Mouse (Mus musculus) liver, embryonic 11.5 days (tissue): Measurements from ENCODE around the gene Dusp16. TPM values are rescaled to one million over a fixed set of nuclear protein-coding genes. Genes with fewer than 3 reads are reported as not detected.

Experiments used
- ATAC-seq: fragments of 200-750 bp; cut with Nextera tagmentation; replicated peaks from 2 replicates; pipeline ENCODE4 v1.8.0; 2017; ENCODE audit warnings: moderate number of reproducible peaks, mild to moderate bottlenecking, moderate TSS enrichment, moderate library complexity; ENCODE audit not compliant: low FRiP score
- DNase-seq: peaks from one replicate; pipeline ENCODE4 v3.0.0-alpha.2; 2017; ENCODE audit warnings: low spot score
- H3K27ac ChIP-seq: fragments of 300-500 bp; sonication (generic); 2 replicates; pipeline ENCODE4 v1.5.1; 2014; ENCODE audit warnings: mild to moderate bottlenecking, low read depth, low read length, control low read depth
- H3K27me3 ChIP-seq: fragments of 300-500 bp; sonication (generic); replicated peaks from 2 replicates; pipeline ENCODE4 v1.6.1; 2014; ENCODE audit warnings: low read length, mixed read lengths; ENCODE audit not compliant: control insufficient read depth, insufficient read depth
- H3K36me3 ChIP-seq: fragments of 300-500 bp; sonication (generic); 2 replicates; pipeline ENCODE4 v1.6.1; 2014; ENCODE audit warnings: mild to moderate bottlenecking, low read length, moderate library complexity, mixed read lengths; ENCODE audit not compliant: control insufficient read depth, insufficient read depth
- H3K4me1 ChIP-seq: fragments of 300-500 bp; sonication (generic); replicated peaks from 2 replicates; pipeline ENCODE4 v1.6.1; 2014; ENCODE audit warnings: low read length, mixed read lengths; ENCODE audit not compliant: control insufficient read depth, insufficient read depth
- H3K4me2 ChIP-seq: fragments of 300-500 bp; sonication (generic); 2 replicates; pipeline ENCODE4 v1.6.1; 2014; ENCODE audit warnings: mild to moderate bottlenecking, control low read depth, moderate library complexity
- H3K4me3 ChIP-seq: fragments of 300-500 bp; sonication (generic); 2 replicates; pipeline ENCODE4 v1.5.1; 2014; ENCODE audit warnings: low read depth, low read length, control low read depth
- H3K9ac ChIP-seq: fragments of 300-500 bp; sonication (generic); 2 replicates; pipeline ENCODE4 v1.6.1; 2014; ENCODE audit warnings: low read depth, low read length, control low read depth
- H3K9me3 ChIP-seq: fragments of 300-500 bp; sonication (generic); 2 replicates; pipeline ENCODE4 v1.6.1; 2016; ENCODE audit warnings: low read length, inconsistent platforms, mixed read lengths; ENCODE audit not compliant: control insufficient read depth
- WGBS: fragments of 180-500 bp; shearing (Covaris S2); extraction: QIAGEN DNeasy Blood & Tissue Kit; methylation state at CpG from one replicate; pipeline ENCODE4 v1.1.7; 2014; 5-methylcytosine and 5-hydroxymethylcytosine counted together
- polyA plus RNA-seq: library from polyadenylated mRNA; unstranded; fragments of >200 nt; fragmentation: Nextera tagmentation; extraction: Ambion mirVana; gene quantifications from 2 replicates; pipeline ENCODE4 v1.2.1, GENCODE M21; 2014

Gene Dusp16
- polyA plus RNA-seq, 1 experiment from 2014 or later, result 7.9 TPM

DNA sequence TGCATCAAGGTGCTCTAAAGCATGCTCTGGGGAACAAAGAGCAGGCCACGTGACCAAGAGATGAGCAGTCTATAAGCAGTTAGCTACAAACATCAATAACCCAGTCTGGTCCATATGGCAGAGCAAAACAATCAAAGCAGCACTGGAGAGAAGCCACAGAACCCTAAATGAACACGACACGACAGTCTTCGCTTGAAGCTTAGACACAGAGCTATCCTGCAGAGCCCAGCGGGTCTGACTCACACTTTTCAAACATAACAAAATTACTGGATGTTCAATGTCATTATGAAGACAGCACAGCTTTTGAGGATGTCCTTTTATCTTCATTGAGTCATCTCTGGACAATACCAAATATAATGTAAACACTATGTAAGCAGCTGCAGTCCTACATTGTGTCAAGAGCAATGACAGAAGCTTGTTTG is 58.6 kb downstream of the Dusp16 start:
- Histone ChIP-seq H3K27me3 (no peaks in the 10 kb centered on the region), H3K36me3 (peaks cover 3% of the 10 kb centered on the region; the same call in 1 of the 2 replicates), H3K9ac (no peak overlapping the region), H3K27ac (no peak overlapping the region), H3K4me3 (no peak overlapping the region), H3K4me1 (peaks cover 8% of the 10 kb centered on the region), H3K9me3 (no peaks in the 10 kb centered on the region), H3K4me2 (no peak overlapping the region)
- DNase-seq (no peak), ATAC-seq (no peak)
- WGBS, result 85% methylated on average over 5 of the region's 5 CpGs

DNA sequence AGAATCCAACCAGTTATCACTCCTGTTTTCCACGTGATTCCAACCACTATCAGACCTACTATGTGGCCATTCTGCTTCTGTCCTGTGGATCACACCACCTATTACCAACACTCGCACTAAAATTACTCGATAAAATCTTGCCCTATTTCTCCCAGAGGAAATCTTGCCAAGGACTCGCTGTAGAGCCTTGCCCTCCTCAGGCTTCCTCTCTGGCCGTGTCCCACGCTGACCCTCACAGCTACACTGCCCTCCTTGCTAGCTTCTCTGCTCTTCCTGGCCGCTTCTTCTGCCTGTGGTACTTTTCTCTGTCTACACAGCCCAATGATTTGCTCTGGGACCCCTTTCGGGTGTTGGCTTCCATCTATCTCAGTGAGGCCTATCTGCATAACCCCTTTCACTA is 59.6 kb downstream of the Dusp16 start:
- no peak for DNase-seq
- no peaks in the 10 kb centered on the region for H3K9me3 ChIP-seq
- H3K27ac ChIP-seq, result no peak overlapping the region
- H3K4me2 ChIP-seq, result no peak overlapping the region
- no peak for ATAC-seq
- 83% methylated on average over 8 of the region's 8 CpGs for WGBS
- no peak overlapping the region for H3K9ac ChIP-seq
- peaks cover 8% of the 10 kb centered on the region for H3K4me1 ChIP-seq
- H3K27me3 ChIP-seq, result no peaks in the 10 kb centered on the region
- H3K4me3 ChIP-seq, result no peak overlapping the region
- H3K36me3 ChIP-seq, result no peaks in the 10 kb centered on the region

DNA sequence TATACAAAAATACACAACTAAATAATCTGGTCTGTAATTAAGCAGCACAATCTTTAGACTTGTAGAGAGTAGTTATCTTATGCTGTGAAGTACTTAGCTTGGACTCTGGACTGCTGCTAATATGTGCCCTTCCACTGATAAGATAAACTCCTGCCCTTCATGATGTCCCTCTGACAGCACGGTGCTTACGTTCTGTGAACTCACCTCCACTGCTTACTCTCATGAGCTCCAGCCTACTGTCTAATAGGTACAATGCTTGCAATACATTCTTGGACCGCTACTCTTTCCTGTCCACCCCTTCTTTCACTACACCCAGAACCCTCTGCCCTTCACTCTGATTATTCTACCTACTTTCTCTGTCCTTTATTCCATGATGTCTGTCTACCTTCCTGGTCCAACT is 61.4 kb downstream of the Dusp16 start:
- Histone ChIP-seq H3K27me3 (no peaks in the 10 kb centered on the region), H3K9me3 (no peaks in the 10 kb centered on the region), H3K4me1 (peaks cover 8% of the 10 kb centered on the region), H3K27ac (no peak overlapping the region), H3K4me2 (peak overlapping the region; percentile 6; the same call in 1 of the 2 replicates), H3K36me3 (no peaks in the 10 kb centered on the region), H3K4me3 (no peak overlapping the region), H3K9ac (no peak overlapping the region)
- no peak; the same call in 1 of the 2 replicates for ATAC-seq
- DNase-seq, result no peak
- 45% methylated on average over 3 of the region's 3 CpGs for WGBS

DNA sequence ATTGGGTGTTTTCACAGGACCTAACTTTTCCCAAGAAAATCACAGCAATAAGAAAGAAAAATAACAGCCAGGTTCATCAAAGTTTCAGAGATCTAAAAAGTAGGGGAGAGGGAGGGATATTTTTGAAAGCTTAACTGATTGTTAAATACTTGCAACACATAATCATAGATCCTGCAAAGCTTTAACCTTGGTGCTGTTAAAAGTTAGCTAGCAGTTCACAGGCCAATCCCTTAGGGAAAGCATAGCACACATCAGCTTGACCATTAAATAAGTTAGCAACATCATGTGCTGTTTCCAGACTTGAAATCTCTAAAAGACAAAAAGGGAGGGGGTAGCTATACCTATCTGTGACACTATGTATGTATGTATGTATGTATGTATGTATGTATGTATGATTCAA is 67.0 kb downstream of the Dusp16 start:
- DNase-seq, result no peak
- H3K4me1 ChIP-seq, result no peaks in the 10 kb centered on the region
- no peak overlapping the region for H3K27ac ChIP-seq
- H3K4me2 ChIP-seq, result no peak overlapping the region
- H3K27me3 ChIP-seq, result no peaks in the 10 kb centered on the region
- H3K9ac ChIP-seq, result no peak overlapping the region
- 0 out of 2 replicates have a peak, but pooled peaks cover 2% of the 10 kb centered on the region for H3K36me3 ChIP-seq
- no peak overlapping the region for H3K4me3 ChIP-seq
- ATAC-seq, result no peak
- H3K9me3 ChIP-seq, result no peaks in the 10 kb centered on the region

DNA sequence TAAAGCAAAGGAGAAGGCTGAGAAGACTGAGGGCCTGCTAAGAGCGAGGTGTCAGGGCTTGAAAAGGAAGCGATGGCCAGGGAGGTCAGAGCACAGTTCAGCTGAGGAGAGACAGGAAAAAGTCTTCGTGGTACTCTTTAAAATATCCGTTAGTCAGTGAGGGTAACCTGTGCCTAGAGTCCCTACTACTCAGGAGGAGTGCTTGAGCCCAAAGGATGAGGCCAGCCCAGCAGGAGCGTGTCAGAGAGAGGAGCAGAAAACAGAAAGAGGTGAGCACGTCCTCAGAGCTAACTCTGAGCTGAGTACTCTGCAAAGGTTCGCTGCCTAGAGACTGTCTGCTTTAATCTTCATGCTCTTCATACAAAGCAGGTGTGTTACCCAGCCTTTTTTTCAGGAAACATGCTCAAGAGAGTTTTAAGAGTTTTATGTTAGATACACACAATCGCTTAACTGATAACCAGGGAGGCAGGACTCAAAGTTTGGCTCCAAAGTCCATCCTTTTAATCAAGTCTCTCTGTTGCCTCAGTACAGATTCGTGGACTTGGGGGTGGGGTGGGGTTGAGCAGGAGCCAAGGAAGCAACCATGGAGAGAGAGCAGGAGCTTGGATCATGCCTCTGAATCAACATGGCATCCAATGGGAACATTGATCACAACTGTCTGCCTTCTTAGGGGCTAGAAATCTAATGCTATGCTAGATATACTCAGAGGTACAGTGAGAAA is 68.4 kb downstream of the Dusp16 start:
- no peak for ATAC-seq
- Histone ChIP-seq H3K27me3 (no peaks in the 10 kb centered on the region), H3K27ac (no peak overlapping the region; the same call in 1 of the 2 replicates), H3K4me1 (no peaks in the 10 kb centered on the region), H3K4me2 (no peak overlapping the region), H3K9me3 (no peaks in the 10 kb centered on the region), H3K9ac (no peak overlapping the region), H3K4me3 (no peak overlapping the region), H3K36me3 (0 out of 2 replicates have a peak, but pooled peaks cover 2% of the 10 kb centered on the region)
- DNase-seq, result no peak
- WGBS, result 76% methylated on average over 9 of the region's 9 CpGs

DNA sequence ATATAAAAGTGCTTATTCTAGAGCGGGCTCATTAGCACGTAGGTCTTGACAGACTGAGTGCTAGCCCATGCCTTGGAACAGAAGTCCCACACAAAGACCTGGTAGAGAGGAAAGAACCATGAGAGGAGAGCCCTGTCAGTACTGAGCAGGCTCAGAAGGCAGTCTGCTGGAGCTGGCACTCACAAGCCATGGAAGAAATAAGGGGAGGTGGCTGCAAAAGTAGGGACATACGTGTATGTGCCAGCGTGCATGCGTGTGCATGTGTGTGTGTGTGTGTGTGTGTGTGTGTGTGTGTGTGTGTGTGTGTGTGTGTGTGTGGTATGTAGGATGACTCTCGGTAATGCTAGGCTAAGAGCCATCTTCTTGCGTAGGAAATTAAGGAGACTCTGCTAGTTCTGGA is 69.1 kb downstream of the Dusp16 start:
- no peaks in the 10 kb centered on the region for H3K27me3 ChIP-seq
- no peak overlapping the region for H3K9ac ChIP-seq
- H3K36me3 ChIP-seq, result peaks cover 2% of the 10 kb centered on the region; the same call in 1 of the 2 replicates
- WGBS, result 91% methylated on average over 7 of the region's 7 CpGs
- H3K4me3 ChIP-seq, result no peak overlapping the region
- no peak overlapping the region for H3K4me2 ChIP-seq
- H3K27ac ChIP-seq, result no peak overlapping the region
- H3K4me1 ChIP-seq, result no peaks in the 10 kb centered on the region
- DNase-seq, result no peak
- no peak for ATAC-seq
- no peaks in the 10 kb centered on the region for H3K9me3 ChIP-seq

DNA sequence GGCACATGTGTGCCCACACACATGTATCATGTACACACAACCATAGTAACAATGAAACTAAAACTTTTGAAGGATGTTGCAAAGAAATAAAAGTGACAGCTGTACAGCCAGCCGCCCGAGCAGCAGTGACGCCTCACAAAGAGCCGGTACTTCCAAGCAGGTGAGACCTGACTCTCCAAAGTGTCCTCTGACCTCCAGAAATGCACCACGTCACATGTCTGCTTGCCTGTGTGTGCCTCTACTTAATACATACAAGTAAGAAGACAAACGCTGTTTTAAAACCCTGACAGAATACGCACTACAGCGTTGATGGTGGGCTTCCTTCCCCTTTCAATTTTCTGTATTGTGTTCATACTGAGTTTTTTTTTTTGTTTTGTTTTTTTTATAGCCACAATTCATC is 69.5 kb downstream of the Dusp16 start:
- Histone ChIP-seq H3K4me2 (no peak overlapping the region), H3K9ac (no peak overlapping the region), H3K27ac (no peak overlapping the region), H3K27me3 (no peaks in the 10 kb centered on the region), H3K36me3 (peaks cover 2% of the 10 kb centered on the region; the same call in 1 of the 2 replicates), H3K4me3 (no peak overlapping the region), H3K4me1 (no peaks in the 10 kb centered on the region), H3K9me3 (no peaks in the 10 kb centered on the region)
- WGBS, result 92% methylated on average over 8 of the region's 8 CpGs
- DNase-seq, result no peak
- no peak for ATAC-seq

DNA sequence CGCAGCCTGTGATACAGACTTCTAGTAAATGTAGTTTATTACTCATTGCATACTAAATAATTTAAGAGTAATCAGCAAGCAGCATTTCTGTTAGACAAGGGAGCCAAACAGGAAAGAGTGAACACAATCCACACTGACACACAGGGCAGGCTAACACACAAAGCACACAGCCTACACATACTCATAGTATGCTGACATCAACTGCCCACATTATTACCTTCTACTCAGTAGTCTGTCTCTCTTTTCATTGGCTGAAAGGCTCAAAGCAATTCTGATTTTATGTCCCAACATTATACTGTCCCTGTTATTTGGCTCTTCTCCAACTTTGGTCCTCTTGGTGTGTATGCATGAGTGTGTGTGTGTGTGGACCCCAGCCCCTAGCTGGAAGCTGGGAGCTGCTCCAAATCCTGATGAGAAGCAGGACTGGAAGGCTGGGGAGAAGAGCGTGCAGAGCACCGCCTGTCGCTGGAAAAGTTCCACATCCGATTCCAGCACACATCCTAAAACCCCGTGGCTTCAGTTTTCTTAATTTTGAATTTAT is 70.6 kb downstream of the Dusp16 start:
- 93% methylated on average over 6 of the region's 6 CpGs for WGBS
- Histone ChIP-seq H3K4me3 (no peak overlapping the region), H3K4me2 (no peak overlapping the region), H3K4me1 (no peaks in the 10 kb centered on the region), H3K36me3 (peaks cover 4% of the 10 kb centered on the region; the same call in 1 of the 2 replicates), H3K9me3 (no peaks in the 10 kb centered on the region), H3K27me3 (no peaks in the 10 kb centered on the region), H3K9ac (no peak overlapping the region), H3K27ac (no peak overlapping the region)
- DNase-seq, result no peak
- no peak for ATAC-seq

DNA sequence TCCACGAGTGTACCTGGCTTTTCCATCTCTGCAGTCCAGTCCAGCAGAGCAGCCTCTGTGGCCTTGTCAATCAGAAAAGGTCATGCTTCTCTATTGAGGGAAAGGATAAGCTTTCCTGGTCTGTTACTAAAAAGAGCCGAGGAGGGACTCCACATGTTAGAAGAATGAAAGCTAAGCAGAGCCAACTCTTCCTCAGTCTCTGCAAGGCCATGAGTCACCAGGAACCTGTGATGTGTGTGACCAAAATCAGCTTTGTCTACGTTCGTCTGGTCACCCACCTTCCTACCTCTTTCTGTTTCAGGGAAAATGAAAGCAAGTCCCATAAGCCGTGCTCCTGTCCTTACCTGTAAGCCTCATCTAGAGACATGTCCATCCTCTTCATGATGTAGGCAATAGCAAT is 72.3 kb downstream of the Dusp16 start:
- no peak overlapping the region for H3K4me2 ChIP-seq
- peaks cover 4% of the 10 kb centered on the region; the same call in 1 of the 2 replicates for H3K36me3 ChIP-seq
- ATAC-seq, result no peak
- no peak overlapping the region for H3K4me3 ChIP-seq
- no peaks in the 10 kb centered on the region for H3K27me3 ChIP-seq
- H3K9ac ChIP-seq, result no peak overlapping the region
- no peaks in the 10 kb centered on the region for H3K9me3 ChIP-seq
- DNase-seq, result no peak
- H3K27ac ChIP-seq, result no peak overlapping the region
- 86% methylated on average over 5 of the region's 5 CpGs for WGBS
- H3K4me1 ChIP-seq, result peaks cover 8% of the 10 kb centered on the region
